Mouse (Mus musculus) adrenal gland, adult (tissue): ENCODE data around the gene Lrpprc.
"Not testable (repeated sequence)": the region's sequence is repeated elsewhere in the genome, so short reads cannot be mapped to it uniquely, and the experiment has no call there.

Experiments
- DNase-seq, 2 experiments: peaks; one replicate each; pipeline ENCODE4 v3.0.0; 2022 to 2023; ENCODE audit warnings: low spot score in 1 of 2; ENCODE audit not compliant: inconsistent age in 2 of 2

Gene Lrpprc

GRCm38 (mm10) chr17:84790447-84791098 lies at the start of gene Lrpprc:
Gene Lrpprc, minus strand, starts transcription at chr17:84790789.
- DNase-seq, result peak; percentile 97 to 99

GRCm38 (mm10) chr17:84837780-84838179 lies 47.2 kb upstream of the Lrpprc start:
- DNase-seq, result peak; percentile 62 to 91

GRCm38 (mm10) chr17:84835249-84835648 lies 44.7 kb upstream of the Lrpprc start:
- DNase-seq, result no peak

GRCm38 (mm10) chr17:84832346-84832745 lies 41.8 kb upstream of the Lrpprc start:
- DNase-seq, result no peak

- no peak for DNase-seq
These were observed 37.7 kb upstream of the Lrpprc start for GRCm38 (mm10) chr17:84828301-84828700.

GRCm38 (mm10) chr17:84820603-84821002 lies 30.0 kb upstream of the Lrpprc start:
- peak; percentile 13 to 54 for DNase-seq

GRCm38 (mm10) chr17:84818390-84818789 lies 27.8 kb upstream of the Lrpprc start:
- no peak for DNase-seq

GRCm38 (mm10) chr17:84816014-84816461 lies 25.4 kb upstream of the Lrpprc start:
- no peak for DNase-seq

GRCm38 (mm10) chr17:84814905-84815304 lies 24.3 kb upstream of the Lrpprc start:
- no peak for DNase-seq

- not testable (repeated sequence) for DNase-seq
These were observed 23.6 kb upstream of the Lrpprc start for GRCm38 (mm10) chr17:84814192-84814591.

GRCm38 (mm10) chr17:84792006-84792405 lies 1.4 kb upstream of the Lrpprc start:
- DNase-seq, result no peak

- DNase-seq, result no peak
These were observed 567 bp upstream of the Lrpprc start for GRCm38 (mm10) chr17:84791156-84791555.

GRCm38 (mm10) chr17:84790043-84790442 lies 546 bp downstream of the Lrpprc start:
- no peak for DNase-seq

- DNase-seq, result no peak
These were observed 2.0 kb downstream of the Lrpprc start for GRCm38 (mm10) chr17:84788376-84789125.

- no peak for DNase-seq
These were observed 3.1 kb downstream of the Lrpprc start for GRCm38 (mm10) chr17:84787477-84787876.

- DNase-seq, result no peak
These were observed 3.7 kb downstream of the Lrpprc start for GRCm38 (mm10) chr17:84786911-84787310.

- no peak for DNase-seq
These were observed 5.4 kb downstream of the Lrpprc start for GRCm38 (mm10) chr17:84785176-84785575.

GRCm38 (mm10) chr17:84783491-84783890 lies 7.1 kb downstream of the Lrpprc start:
- no peak for DNase-seq

GRCm38 (mm10) chr17:84780321-84780720 lies 10.3 kb downstream of the Lrpprc start:
- DNase-seq, result no peak

- no peak for DNase-seq
These were observed 12.1 kb downstream of the Lrpprc start for GRCm38 (mm10) chr17:84778477-84778978.

- DNase-seq, result no peak
These were observed 14.1 kb downstream of the Lrpprc start for GRCm38 (mm10) chr17:84776362-84777000.

GRCm38 (mm10) chr17:84775291-84775690 lies 15.3 kb downstream of the Lrpprc start:
- DNase-seq, result no peak
